Mouse (Mus musculus): Measurements from ENCODE around the gene Tnfsf14. TPM values are rescaled to one million over a fixed set of nuclear protein-coding genes. Genes with fewer than 3 reads are reported as not detected.

Tnfsf14 gene
- polyA plus RNA-seq, 1 experiment from 2014 or later, result 0.09 TPM

DNA sequence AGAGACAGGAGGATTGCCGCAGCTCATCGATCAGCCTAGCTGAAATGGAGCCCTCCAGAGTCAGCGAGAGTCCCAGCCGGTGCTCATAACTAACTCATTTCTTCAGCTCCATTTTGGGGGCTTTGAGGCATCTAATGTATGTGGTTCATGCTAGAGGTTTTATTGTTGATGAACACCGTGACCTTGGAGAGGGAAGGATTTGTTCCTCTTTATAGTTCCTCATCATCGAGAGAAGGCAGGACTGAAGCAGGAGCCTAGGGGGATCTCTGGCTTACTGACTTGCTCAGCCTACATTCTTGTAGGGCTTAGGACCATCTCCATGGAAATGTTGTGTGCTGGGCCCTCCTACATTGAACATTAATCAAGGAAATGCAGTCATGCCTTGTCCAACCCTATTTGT, 41.0 kb downstream of the Tnfsf14 start:
- peaks cover 35% of the 10 kb centered on the region for H3K27me3 ChIP-seq
- 88% methylated on average over 6 of the region's 6 CpGs for WGBS
- peaks cover 7% of the 10 kb centered on the region; the same call in 1 of the 2 replicates for H3K4me1 ChIP-seq
- H3K36me3 ChIP-seq, result no peaks in the 10 kb centered on the region
- H3K4me2 ChIP-seq (replicated peaks), result no peak overlapping the region
- H3K27ac ChIP-seq, result no peak overlapping the region
- no peak overlapping the region for H3K9ac ChIP-seq
- no peak for ATAC-seq (ENCODE audit: insufficient number of reproducible peaks, insufficient read depth, low FRiP score, low TSS enrichment)
- no peak overlapping the region for H3K4me3 ChIP-seq
- no peaks in the 10 kb centered on the region for H3K9me3 ChIP-seq

DNA sequence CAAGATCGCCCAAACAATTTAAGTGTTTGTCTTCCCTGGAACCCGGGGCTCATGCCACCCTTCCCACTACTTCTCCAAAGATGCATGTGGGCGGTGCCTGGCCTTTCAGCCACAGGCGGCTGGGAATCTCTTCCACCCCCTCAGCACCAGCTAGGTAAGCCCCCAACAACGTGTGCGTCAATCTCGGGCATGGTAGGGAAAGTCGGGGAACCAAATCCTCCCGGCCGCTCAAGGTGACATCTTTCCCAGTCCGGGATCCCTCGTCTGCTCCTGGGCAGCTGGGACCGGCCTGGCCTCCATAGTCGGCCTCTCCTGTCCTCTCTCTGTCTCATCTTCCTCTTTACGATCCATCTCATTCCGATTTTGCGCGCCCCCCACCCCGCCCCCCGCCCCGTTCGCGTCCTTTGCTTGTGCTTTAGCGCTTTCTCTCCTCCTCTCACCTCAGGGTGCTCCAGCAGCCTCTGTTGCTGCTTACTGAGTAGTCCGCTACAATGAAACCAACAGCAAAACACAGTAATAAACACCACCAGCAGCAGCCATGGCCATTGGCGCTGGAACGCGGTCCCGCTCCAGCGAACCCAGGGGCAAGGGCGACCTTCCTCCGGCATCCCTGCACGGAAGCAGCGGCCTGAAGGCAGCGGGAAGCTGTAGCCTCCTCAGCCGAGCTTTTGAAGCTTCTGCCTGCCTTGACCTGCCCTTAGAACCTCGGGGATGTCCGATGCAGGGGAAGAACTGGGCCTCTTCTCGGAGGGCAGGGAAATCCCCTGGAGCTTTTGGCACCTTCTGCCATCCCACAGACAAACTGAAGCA, 44.8 kb downstream of the Tnfsf14 start, which contains the start of gene Cd70:
TSS of gene Cd70 (minus strand) at position 784 of the 810 bp plus-strand sequence.
- peaks cover 50% of the 10 kb centered on the region for H3K27me3 ChIP-seq
- ATAC-seq (ENCODE audit: insufficient number of reproducible peaks, insufficient read depth, low FRiP score, low TSS enrichment), result no peak

GRCm38 (mm10) chr17:57148343-57148742, 45.6 kb downstream of the Tnfsf14 start:
- peaks cover 50% of the 10 kb centered on the region for H3K27me3 ChIP-seq

More for the DNA sequence above, 44.8 kb downstream of the Tnfsf14 start, which contains the start of gene Cd70:
- Histone ChIP-seq H3K4me2 (replicated peaks) (peak within 1 kb of the TSS; percentile 60), H3K4me1 (peaks cover 7% of the 10 kb centered on the region; the same call in 1 of the 2 replicates), H3K9ac (peak within 1 kb of the TSS; percentile 39), H3K36me3 (no peaks in the 10 kb centered on the region), H3K9me3 (no peaks in the 10 kb centered on the region), H3K27ac (no peak within 1 kb of the TSS), H3K4me3 (peak within 1 kb of the TSS; percentile 34)
- 3% methylated on average over 39 of the region's 39 CpGs for WGBS

GRCm38 (mm10) chr17:57145115-57145514, 48.9 kb downstream of the Tnfsf14 start:
- no peaks in the 10 kb centered on the region for H3K36me3 ChIP-seq
- ATAC-seq (ENCODE audit: insufficient number of reproducible peaks, insufficient read depth, low FRiP score, low TSS enrichment), result no peak
- peaks cover 36% of the 10 kb centered on the region for H3K27me3 ChIP-seq
- H3K4me1 ChIP-seq, result peaks cover 7% of the 10 kb centered on the region; the same call in 1 of the 2 replicates
- H3K27ac ChIP-seq, result no peak overlapping the region
- H3K9me3 ChIP-seq, result no peaks in the 10 kb centered on the region
- no peak overlapping the region for H3K4me2 ChIP-seq (replicated peaks)
- H3K9ac ChIP-seq, result no peak overlapping the region
- 60% methylated on average over 1 of the region's 1 CpGs for WGBS
- H3K4me3 ChIP-seq, result no peak overlapping the region

More at GRCm38 (mm10) chr17:57148343-57148742, 45.6 kb downstream of the Tnfsf14 start:
- no peaks in the 10 kb centered on the region for H3K9me3 ChIP-seq
- H3K4me1 ChIP-seq, result peaks cover 7% of the 10 kb centered on the region; the same call in 1 of the 2 replicates
- H3K36me3 ChIP-seq, result no peaks in the 10 kb centered on the region
- no peak overlapping the region for H3K27ac ChIP-seq
- H3K4me3 ChIP-seq, result no peak overlapping the region
- H3K9ac ChIP-seq, result no peak overlapping the region
- H3K4me2 ChIP-seq (replicated peaks), result no peak overlapping the region
- no peak for ATAC-seq (ENCODE audit: insufficient number of reproducible peaks, insufficient read depth, low FRiP score, low TSS enrichment)
- 64% methylated on average over 4 of the region's 4 CpGs for WGBS

DNA sequence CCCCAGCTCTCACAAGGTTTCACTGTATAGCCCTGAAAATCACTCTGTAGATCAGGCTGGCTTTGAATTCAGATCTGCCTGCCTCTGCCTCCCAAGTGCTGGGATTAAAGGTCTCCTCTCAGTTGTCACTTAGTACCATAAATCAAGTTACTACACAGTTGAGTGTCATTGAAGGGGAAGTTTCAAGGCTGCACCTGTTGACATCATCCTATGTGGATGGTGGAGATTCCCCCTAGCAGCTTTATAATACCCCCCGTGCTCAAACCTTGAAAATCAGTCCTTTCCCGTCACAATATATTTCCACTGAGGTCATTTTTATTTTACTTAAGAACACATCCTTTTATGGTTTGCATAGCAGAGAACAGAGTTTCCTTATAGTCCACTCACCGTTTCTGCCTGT, 50.3 kb downstream of the Tnfsf14 start:
- Histone ChIP-seq H3K4me1 (no peaks in the 10 kb centered on the region), H3K27me3 (peaks cover 22% of the 10 kb centered on the region), H3K36me3 (no peaks in the 10 kb centered on the region), H3K4me3 (no peak overlapping the region), H3K4me2 (replicated peaks) (no peak overlapping the region), H3K27ac (no peak overlapping the region), H3K9me3 (no peaks in the 10 kb centered on the region), H3K9ac (no peak overlapping the region)
- 82% methylated on average over 3 of the region's 3 CpGs for WGBS
- no peak for ATAC-seq (ENCODE audit: insufficient number of reproducible peaks, insufficient read depth, low FRiP score, low TSS enrichment)

- H3K4me2 ChIP-seq (replicated peaks), result no peak overlapping the region
- no peaks in the 10 kb centered on the region for H3K9me3 ChIP-seq
- H3K4me1 ChIP-seq, result no peaks in the 10 kb centered on the region
- H3K9ac ChIP-seq, result no peak overlapping the region
- ATAC-seq (ENCODE audit: insufficient number of reproducible peaks, insufficient read depth, low FRiP score, low TSS enrichment), result no peak
- no peak overlapping the region for H3K4me3 ChIP-seq
- 90% methylated on average over 3 of the region's 3 CpGs for WGBS
- no peak overlapping the region for H3K27ac ChIP-seq
- no peaks in the 10 kb centered on the region for H3K27me3 ChIP-seq
- no peaks in the 10 kb centered on the region for H3K36me3 ChIP-seq
Measured at GRCm38 (mm10) chr17:57139708-57140107, 54.3 kb downstream of the Tnfsf14 start.

Small RNAs within 50 kb of the gene (microRNA-seq; reads per million reads assigned to microRNA genes)
- not detected for gene Mir6978

Other genes with a start within 250 kb of the Tnfsf14 start
- gene Acer1, start 212.1 kb downstream of the Tnfsf14 start, polyA plus RNA-seq (2016; fragmentation: Nextera tagmentation; extraction: Ambion mirVana), result not detected in 2 replicates
- 147 and 165 TPM in 2 replicates for gene Clpp, start 203.9 kb downstream of the Tnfsf14 start, polyA plus RNA-seq (2016; fragmentation: Nextera tagmentation; extraction: Ambion mirVana)
- 38.5 and 41.4 TPM in 2 replicates for gene Alkbh7, start 196.8 kb downstream of the Tnfsf14 start, polyA plus RNA-seq (2016; fragmentation: Nextera tagmentation; extraction: Ambion mirVana)
- gene Pspn, start 194.2 kb downstream of the Tnfsf14 start, polyA plus RNA-seq (2016; fragmentation: Nextera tagmentation; extraction: Ambion mirVana), result not detected in 2 replicates
- gene Gtf2f1, start 182.9 kb downstream of the Tnfsf14 start, polyA plus RNA-seq (2016; fragmentation: Nextera tagmentation; extraction: Ambion mirVana), result 62.0 and 63.4 TPM in 2 replicates
- gene Gm17949, start 182.7 kb downstream of the Tnfsf14 start, polyA plus RNA-seq (2016; fragmentation: Nextera tagmentation; extraction: Ambion mirVana), result 0.32 and 0.70 TPM in 2 replicates
- 63.4 and 66.4 TPM in 2 replicates for gene Khsrp, start 162.7 kb downstream of the Tnfsf14 start, polyA plus RNA-seq (2016; fragmentation: Nextera tagmentation; extraction: Ambion mirVana)
- 0.13 TPM in 1 of 2 replicates, not detected in the other for gene Slc25a41, start 152.5 kb downstream of the Tnfsf14 start, polyA plus RNA-seq (2016; fragmentation: Nextera tagmentation; extraction: Ambion mirVana)
- gene Crb3, start 135.1 kb downstream of the Tnfsf14 start, polyA plus RNA-seq (2016; fragmentation: Nextera tagmentation; extraction: Ambion mirVana), result 5.0 and 5.2 TPM in 2 replicates
- gene Slc25a23, start 134.3 kb downstream of the Tnfsf14 start, polyA plus RNA-seq (2016; fragmentation: Nextera tagmentation; extraction: Ambion mirVana), result 10.1 TPM in 2 replicates
- gene Dennd1c, start 115.7 kb downstream of the Tnfsf14 start, polyA plus RNA-seq (2016; fragmentation: Nextera tagmentation; extraction: Ambion mirVana), result 1.4 and 3.2 TPM in 2 replicates
- 31.9 and 35.5 TPM in 2 replicates for gene Tubb4a, start 106.4 kb downstream of the Tnfsf14 start, polyA plus RNA-seq (2016; fragmentation: Nextera tagmentation; extraction: Ambion mirVana)
- gene Tnfsf9, start 88.9 kb downstream of the Tnfsf14 start, polyA plus RNA-seq (2016; fragmentation: Nextera tagmentation; extraction: Ambion mirVana), result 7.8 and 9.6 TPM in 2 replicates
- gene Cd70, start 44.4 kb downstream of the Tnfsf14 start, polyA plus RNA-seq (2016; fragmentation: Nextera tagmentation; extraction: Ambion mirVana), result 0.19 TPM in 1 of 2 replicates, not detected in the other
- 0.37 and 0.56 TPM in 2 replicates for gene C3, start 34.0 kb upstream of the Tnfsf14 start, polyA plus RNA-seq (2016; fragmentation: Nextera tagmentation; extraction: Ambion mirVana)
- gene Gpr108, start 54.3 kb upstream of the Tnfsf14 start, polyA plus RNA-seq (2016; fragmentation: Nextera tagmentation; extraction: Ambion mirVana), result 28.8 and 31.9 TPM in 2 replicates
- 33.8 and 35.6 TPM in 2 replicates for gene Trip10, start 55.3 kb upstream of the Tnfsf14 start, polyA plus RNA-seq (2016; fragmentation: Nextera tagmentation; extraction: Ambion mirVana)
- 1.7 and 2.1 TPM in 2 replicates for gene Vav1, start 84.9 kb upstream of the Tnfsf14 start, polyA plus RNA-seq (2016; fragmentation: Nextera tagmentation; extraction: Ambion mirVana)
- 3.4 and 3.8 TPM in 2 replicates for gene Adgre1, start 164.5 kb upstream of the Tnfsf14 start, polyA plus RNA-seq (2016; fragmentation: Nextera tagmentation; extraction: Ambion mirVana)

Measured in embryonic facial prominence, embryonic 12.5 days (tissue).